Mouse (Mus musculus): Measurements from ENCODE around the gene Dyrk4. TPM values are rescaled to one million over a fixed set of nuclear protein-coding genes. Genes with fewer than 3 reads are reported as not detected.

Dyrk4 gene
- polyA plus RNA-seq, 1 experiment from 2014 or later = 0.06 TPM

- no peak overlapping the region for H3K4me2 ChIP-seq (replicated peaks)
- no peaks in the 10 kb centered on the region for H3K27me3 ChIP-seq (replicated peaks)
- H3K36me3 ChIP-seq = peaks cover 7% of the 10 kb centered on the region
- ATAC-seq = no peak
- H3K27ac ChIP-seq = no peak overlapping the region
- H3K4me3 ChIP-seq (replicated peaks) = no peak overlapping the region
- H3K9ac ChIP-seq = no peak overlapping the region
- peaks cover 2% of the 10 kb centered on the region; the same call in 1 of the 2 replicates for H3K4me1 ChIP-seq (replicated peaks)
- WGBS = 87% methylated on average over 2 of the region's 2 CpGs
- no peaks in the 10 kb centered on the region for H3K9me3 ChIP-seq
Measured at GRCm38 (mm10) chr6:126932896-126933295, 11.3 kb upstream of the Dyrk4 start.

DNA sequence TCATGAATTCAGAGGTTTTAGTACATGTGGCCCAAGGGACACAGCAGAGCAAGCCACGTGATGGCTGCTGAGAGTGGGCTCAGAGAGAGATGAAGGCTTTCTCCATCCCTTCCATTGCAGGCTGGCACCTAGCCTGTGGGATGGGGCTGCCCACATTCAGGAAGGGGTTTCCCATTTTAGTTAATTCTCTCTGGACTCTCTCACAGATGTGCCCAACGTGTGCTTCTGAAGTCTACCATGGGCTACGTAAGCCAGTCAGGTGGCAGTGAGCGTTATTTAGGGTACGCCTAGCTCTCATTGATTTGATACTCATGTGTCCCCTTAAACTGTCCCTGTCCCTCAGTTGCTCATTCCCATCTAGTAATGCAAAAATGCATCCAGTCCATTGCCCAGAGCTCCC, 6.7 kb downstream of the Dyrk4 start:
- H3K4me2 ChIP-seq (replicated peaks) = no peak overlapping the region
- WGBS = 77% methylated on average over 5 of the region's 5 CpGs

GRCm38 (mm10) chr6:126910727-126911126, 10.9 kb downstream of the Dyrk4 start:
- 66% methylated on average over 4 of the region's 4 CpGs for WGBS
- Histone ChIP-seq H3K4me1 (replicated peaks) (no peaks in the 10 kb centered on the region), H3K36me3 (no peaks in the 10 kb centered on the region), H3K9me3 (no peaks in the 10 kb centered on the region), H3K4me2 (replicated peaks) (no peak overlapping the region), H3K27ac (no peak overlapping the region), H3K9ac (no peak overlapping the region), H3K27me3 (replicated peaks) (no peaks in the 10 kb centered on the region), H3K4me3 (replicated peaks) (no peak overlapping the region)
- ATAC-seq = no peak

More for the DNA sequence above, 6.7 kb downstream of the Dyrk4 start:
- Histone ChIP-seq H3K4me1 (replicated peaks) (no peaks in the 10 kb centered on the region), H3K27ac (no peak overlapping the region), H3K27me3 (replicated peaks) (no peaks in the 10 kb centered on the region), H3K9ac (no peak overlapping the region), H3K9me3 (no peaks in the 10 kb centered on the region), H3K4me3 (replicated peaks) (no peak overlapping the region), H3K36me3 (no peaks in the 10 kb centered on the region)
- no peak for ATAC-seq

GRCm38 (mm10) chr6:126907876-126908275, 13.8 kb downstream of the Dyrk4 start:
- Histone ChIP-seq H3K9ac (no peak overlapping the region), H3K4me1 (replicated peaks) (no peaks in the 10 kb centered on the region), H3K4me2 (replicated peaks) (no peak overlapping the region), H3K4me3 (replicated peaks) (no peak overlapping the region), H3K9me3 (no peaks in the 10 kb centered on the region), H3K27me3 (replicated peaks) (no peaks in the 10 kb centered on the region), H3K27ac (no peak overlapping the region), H3K36me3 (no peaks in the 10 kb centered on the region)
- no peak for ATAC-seq
- 69% methylated on average over 3 of the region's 3 CpGs for WGBS

DNA sequence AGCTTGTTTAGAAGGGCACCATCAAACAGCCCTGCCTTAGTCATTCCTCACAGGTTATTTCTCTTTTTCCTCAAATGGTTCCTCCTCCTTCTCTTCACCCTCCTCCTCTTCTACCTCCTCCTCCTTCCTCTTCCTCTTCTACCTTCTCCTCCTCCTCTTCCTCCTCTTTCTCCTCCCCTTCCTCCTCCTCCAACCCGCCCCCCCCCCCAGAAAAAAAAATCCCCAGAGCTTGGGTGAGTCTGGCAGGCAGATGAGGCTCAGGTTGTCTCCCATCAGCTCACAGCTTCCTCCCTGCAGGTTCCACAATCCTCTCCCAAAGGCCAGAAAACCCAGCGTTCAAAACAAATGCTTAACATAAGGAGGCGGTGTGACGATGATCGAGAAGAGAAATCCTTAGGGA, 14.3 kb downstream of the Dyrk4 start:
- Histone ChIP-seq H3K4me2 (replicated peaks) (no peak overlapping the region), H3K4me3 (replicated peaks) (no peak overlapping the region), H3K9ac (no peak overlapping the region), H3K4me1 (replicated peaks) (no peaks in the 10 kb centered on the region), H3K27ac (no peak overlapping the region), H3K9me3 (no peaks in the 10 kb centered on the region), H3K27me3 (replicated peaks) (no peaks in the 10 kb centered on the region), H3K36me3 (no peaks in the 10 kb centered on the region)
- no peak for ATAC-seq
- 76% methylated on average over 4 of the region's 5 CpGs for WGBS

- H3K9ac ChIP-seq = no peak overlapping the region
- H3K4me1 ChIP-seq (replicated peaks) = no peaks in the 10 kb centered on the region
- no peaks in the 10 kb centered on the region for H3K9me3 ChIP-seq
- no peak overlapping the region for H3K4me2 ChIP-seq (replicated peaks)
- no peaks in the 10 kb centered on the region for H3K27me3 ChIP-seq (replicated peaks)
- no peak overlapping the region for H3K27ac ChIP-seq
- no peaks in the 10 kb centered on the region for H3K36me3 ChIP-seq
- WGBS = 80% methylated on average over 8 of the region's 8 CpGs
- no peak overlapping the region for H3K4me3 ChIP-seq (replicated peaks)
- no peak for ATAC-seq
Measured at GRCm38 (mm10) chr6:126877118-126877517, 44.5 kb downstream of the Dyrk4 start.

- ATAC-seq = no peak
- Histone ChIP-seq H3K27me3 (replicated peaks) (no peaks in the 10 kb centered on the region), H3K9me3 (no peaks in the 10 kb centered on the region), H3K4me1 (replicated peaks) (peaks cover 2% of the 10 kb centered on the region), H3K4me3 (replicated peaks) (no peak within 1 kb of the TSS), H3K9ac (no peak within 1 kb of the TSS), H3K27ac (no peak within 1 kb of the TSS), H3K36me3 (no peaks in the 10 kb centered on the region), H3K4me2 (replicated peaks) (no peak within 1 kb of the TSS)
Measured at GRCm38 (mm10) chr6:126852881-126853280, 68.8 kb downstream of the Dyrk4 start, which contains the start of gene Akap3. Gene Akap3 (plus strand): TSS chr6:126853098.

GRCm38 (mm10) chr6:126848712-126849704, 72.6 kb downstream of the Dyrk4 start, which contains the start of gene Ndufa9:
Gene Ndufa9 (minus strand): TSS chr6:126849136.
- WGBS = 5% methylated on average over 46 of the region's 46 CpGs
- peak; percentile 96 for ATAC-seq

GRCm38 (mm10) chr6:126836628-126837027, 85.0 kb downstream of the Dyrk4 start:
- no peak overlapping the region for H3K27ac ChIP-seq
- no peaks in the 10 kb centered on the region for H3K27me3 ChIP-seq (replicated peaks)
- no peaks in the 10 kb centered on the region for H3K9me3 ChIP-seq
- H3K4me3 ChIP-seq (replicated peaks) = no peak overlapping the region
- ATAC-seq = no peak
- no peaks in the 10 kb centered on the region for H3K4me1 ChIP-seq (replicated peaks)
- WGBS = 77% methylated on average over 8 of the region's 8 CpGs
- no peak overlapping the region for H3K4me2 ChIP-seq (replicated peaks)
- H3K9ac ChIP-seq = no peak overlapping the region
- H3K36me3 ChIP-seq = peaks cover 30% of the 10 kb centered on the region

More at GRCm38 (mm10) chr6:126848712-126849704, 72.6 kb downstream of the Dyrk4 start, which contains the start of gene Ndufa9:
- Histone ChIP-seq H3K27ac (0 out of 2 replicates have a peak within 1 kb of the TSS, but pooled peaks have one; percentile 44), H3K4me1 (replicated peaks) (peaks cover 8% of the 10 kb centered on the region), H3K9me3 (no peaks in the 10 kb centered on the region), H3K36me3 (no peaks in the 10 kb centered on the region), H3K27me3 (replicated peaks) (no peaks in the 10 kb centered on the region), H3K4me3 (replicated peaks) (peak within 1 kb of the TSS; percentile 67), H3K4me2 (replicated peaks) (peak within 1 kb of the TSS; percentile 78), H3K9ac (peak within 1 kb of the TSS; percentile 68)

Other genes starting within 250 kb of the Dyrk4 start
- gene Kcna6, start 181.2 kb downstream of the Dyrk4 start, polyA plus RNA-seq (2015; fragmentation: Nextera tagmentation; extraction: Ambion mirVana) = 2.6 and 2.9 TPM in 2 replicates
- gene Ndufa9, start 72.7 kb downstream of the Dyrk4 start, polyA plus RNA-seq (2015; fragmentation: Nextera tagmentation; extraction: Ambion mirVana) = 278 and 295 TPM in 2 replicates
- gene Akap3, start 68.7 kb downstream of the Dyrk4 start, polyA plus RNA-seq (2015; fragmentation: Nextera tagmentation; extraction: Ambion mirVana) = not detected in 2 replicates
- gene Rad51ap1, start 17.7 kb upstream of the Dyrk4 start, polyA plus RNA-seq (2015; fragmentation: Nextera tagmentation; extraction: Ambion mirVana) = 39.9 and 56.3 TPM in 2 replicates
- 15.8 and 18.3 TPM in 2 replicates for gene D6Wsu163e, start 18.1 kb upstream of the Dyrk4 start, polyA plus RNA-seq (2015; fragmentation: Nextera tagmentation; extraction: Ambion mirVana)
- not detected in 2 replicates for gene Fgf6, start 93.7 kb upstream of the Dyrk4 start, polyA plus RNA-seq (2015; fragmentation: Nextera tagmentation; extraction: Ambion mirVana)
- gene Fgf23, start 151.1 kb upstream of the Dyrk4 start, polyA plus RNA-seq (2015; fragmentation: Nextera tagmentation; extraction: Ambion mirVana) = not detected in 2 replicates
- gene Tigar, start 187.7 kb upstream of the Dyrk4 start, polyA plus RNA-seq (2015; fragmentation: Nextera tagmentation; extraction: Ambion mirVana) = 5.6 and 7.3 TPM in 2 replicates
- gene Ccnd2, start 230.4 kb upstream of the Dyrk4 start, polyA plus RNA-seq (2015; fragmentation: Nextera tagmentation; extraction: Ambion mirVana) = 881 and 991 TPM in 2 replicates